Mouse (Mus musculus) E14TG2a.4 (cell line): ENCODE results near the gene Slit2.

Source experiments
- H3K27me3 ChIP-seq: 2 replicates; pipeline ENCODE4 v1.6.1; 2014; ENCODE audit warnings: low read length, control low read depth; ENCODE audit not compliant: insufficient read depth
- H3K36me3 ChIP-seq: 2 replicates; pipeline ENCODE4 v1.6.1; 2014; ENCODE audit warnings: low read length, control low read depth; ENCODE audit not compliant: insufficient read depth
- H3K4me1 ChIP-seq: replicated peaks from 2 replicates; pipeline ENCODE4 v1.6.1; 2014; ENCODE audit warnings: low read depth, low read length, control low read depth
- H3K4me3 ChIP-seq: replicated peaks from 2 replicates; pipeline ENCODE4 v1.5.1; 2014; ENCODE audit warnings: mild to moderate bottlenecking, low read length
- H3K9me3 ChIP-seq: 2 replicates; pipeline ENCODE4 v1.6.1; 2014; ENCODE audit warnings: low read length, control low read depth
- CTCF ChIP-seq: conservative IDR thresholded peaks from 2 replicates; pipeline ENCODE4 v1.5.1; 2014; ENCODE audit warnings: low read length
- NANOG ChIP-seq: IDR thresholded peaks from 2 replicates; pipeline ENCODE4 v1.6.1; 2014; ENCODE audit warnings: borderline replicate concordance, low read length, mixed read lengths
- POU5F1 ChIP-seq: IDR thresholded peaks from 2 replicates; pipeline ENCODE4 v1.6.1; 2014; ENCODE audit warnings: low read length, borderline replicate concordance

Gene Slit2

DNA sequence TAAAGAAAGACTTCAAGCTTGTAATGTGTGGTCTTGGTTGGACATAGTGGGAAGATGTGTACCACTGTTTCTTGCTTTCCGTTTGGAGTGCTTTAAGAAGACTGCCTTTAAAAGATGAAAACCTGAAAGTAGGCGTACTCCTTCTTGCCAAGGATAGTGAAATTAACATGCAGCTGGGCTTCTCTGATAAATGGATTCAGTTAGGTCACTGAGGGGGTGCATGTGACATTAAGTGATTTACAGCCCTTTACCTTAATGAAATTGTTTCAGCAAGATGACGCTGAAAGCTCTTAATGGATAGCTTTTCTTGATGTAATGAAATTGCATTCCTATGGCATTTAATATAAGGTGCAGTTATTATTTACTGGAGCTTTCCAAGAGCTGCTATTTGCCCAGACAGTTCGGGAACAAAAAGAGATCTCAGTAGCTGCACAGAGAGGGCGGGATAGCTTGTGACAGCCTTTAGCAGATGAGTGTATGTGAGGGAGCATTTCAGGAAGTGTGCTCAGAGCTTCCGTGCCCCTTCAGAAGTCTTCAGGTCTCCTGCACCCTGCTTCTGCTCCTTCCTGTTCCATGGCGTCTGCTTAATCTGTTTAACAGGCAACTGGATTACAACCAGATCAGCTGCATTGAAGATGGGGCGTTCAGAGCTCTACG is 198.8 kb downstream of the Slit2 start:
- Histone ChIP-seq H3K9me3 (no peaks in the 10 kb centered on the region), H3K4me3 (no peak overlapping the region), H3K4me1 (no peaks in the 10 kb centered on the region), H3K27me3 (no peaks in the 10 kb centered on the region), H3K36me3 (no peaks in the 10 kb centered on the region)
- TF ChIP-seq NANOG: no peak
- TF ChIP-seq CTCF: no peak
- TF ChIP-seq POU5F1: no peak

DNA sequence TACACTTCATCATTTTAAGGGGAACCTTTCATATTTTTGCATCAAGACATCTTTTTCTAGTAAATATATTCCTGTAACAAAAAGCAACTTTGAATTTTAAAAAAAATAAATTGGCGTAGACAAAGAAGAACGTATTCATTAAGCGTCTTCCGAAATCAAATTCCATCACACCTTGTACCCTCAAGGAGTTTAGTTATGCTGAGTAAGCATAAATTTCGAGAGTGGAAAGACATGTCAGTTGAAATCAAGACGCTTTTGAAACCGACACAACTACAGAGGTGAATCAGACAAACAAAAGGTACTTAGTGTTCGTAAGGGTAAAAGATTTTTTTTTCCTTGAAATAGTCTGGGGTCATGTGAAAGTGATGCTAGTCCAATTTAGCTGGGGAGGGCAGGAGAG is 201.4 kb downstream of the Slit2 start:
- Histone ChIP-seq H3K36me3 (no peaks in the 10 kb centered on the region), H3K4me3 (no peak overlapping the region)

DNA sequence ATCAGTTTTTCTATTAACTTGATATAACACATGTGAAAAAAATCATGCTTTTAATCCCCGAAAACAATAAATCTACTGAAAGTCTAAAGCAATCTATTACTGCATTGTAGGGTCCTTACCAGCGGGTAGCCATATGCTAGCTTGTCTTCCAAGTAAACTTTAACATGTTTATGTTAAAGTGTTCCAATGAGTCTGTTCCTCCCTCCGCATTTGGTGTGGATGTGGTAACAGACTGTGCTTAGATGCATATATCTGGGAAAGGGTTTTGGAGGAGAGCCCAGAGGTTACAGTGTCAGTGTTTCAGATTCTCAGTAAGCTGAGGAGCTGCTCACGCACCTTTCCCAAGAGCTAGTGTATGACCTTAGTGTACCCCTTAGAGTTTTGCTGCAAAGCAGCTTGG is 204.9 kb downstream of the Slit2 start:
- Histone ChIP-seq H3K4me1 (no peaks in the 10 kb centered on the region), H3K9me3 (no peaks in the 10 kb centered on the region), H3K27me3 (no peaks in the 10 kb centered on the region), H3K4me3 (no peak overlapping the region), H3K36me3 (no peaks in the 10 kb centered on the region)
- TF ChIP-seq CTCF (no peak), POU5F1 (no peak), NANOG (no peak)

More for the DNA sequence above, 201.4 kb downstream of the Slit2 start:
- Histone ChIP-seq H3K9me3 (no peaks in the 10 kb centered on the region), H3K27me3 (no peaks in the 10 kb centered on the region), H3K4me1 (no peaks in the 10 kb centered on the region)
- TF ChIP-seq CTCF (no peak), NANOG (no peak), POU5F1 (no peak)

DNA sequence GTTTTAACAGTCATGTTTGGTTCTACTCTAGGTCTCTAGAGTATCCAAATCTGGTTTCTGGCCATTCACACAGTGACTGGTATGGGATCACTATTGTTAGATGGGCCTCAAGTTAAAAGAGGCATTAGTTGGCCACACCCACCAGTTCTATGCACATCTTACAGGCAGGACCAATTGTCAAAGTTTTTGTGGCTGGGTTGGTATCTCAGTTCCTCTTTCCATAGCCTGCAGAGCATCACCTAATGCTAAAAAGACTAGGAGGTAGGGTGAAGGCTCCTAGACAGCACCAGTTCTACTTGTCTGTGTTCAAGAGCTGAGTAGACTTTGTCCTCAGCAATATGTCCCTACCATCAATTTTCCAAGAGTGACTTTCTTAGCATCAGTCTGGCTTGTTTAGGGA is 216.4 kb downstream of the Slit2 start:
- no peak overlapping the region for H3K4me3 ChIP-seq
- no peaks in the 10 kb centered on the region for H3K9me3 ChIP-seq
- H3K4me1 ChIP-seq: no peaks in the 10 kb centered on the region
- no peaks in the 10 kb centered on the region for H3K36me3 ChIP-seq
- TF ChIP-seq POU5F1 (no peak), NANOG (no peak), CTCF (no peak)
- no peaks in the 10 kb centered on the region for H3K27me3 ChIP-seq

DNA sequence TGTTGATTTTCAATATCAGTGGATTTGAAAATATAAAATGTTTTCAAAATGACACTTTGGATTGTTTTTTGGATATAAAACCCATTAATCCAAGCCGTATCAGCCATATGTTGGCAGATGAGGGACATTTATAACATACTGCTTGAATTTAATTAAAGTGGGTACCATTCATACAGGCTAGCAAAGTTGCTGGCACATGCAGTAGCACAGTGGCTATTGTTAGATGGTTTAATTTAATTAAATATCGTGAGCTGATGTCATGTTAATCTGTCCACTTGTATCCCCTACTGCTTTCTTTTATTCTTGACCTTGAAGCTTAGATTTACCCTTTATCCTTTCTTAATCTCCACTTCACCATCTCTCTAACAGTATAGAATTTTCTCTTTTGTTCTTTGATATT is 232.3 kb downstream of the Slit2 start:
- no peaks in the 10 kb centered on the region for H3K36me3 ChIP-seq
- no peaks in the 10 kb centered on the region for H3K27me3 ChIP-seq
- no peak for TF ChIP-seq POU5F1
- no peak for TF ChIP-seq CTCF
- no peak for TF ChIP-seq NANOG
- H3K9me3 ChIP-seq: no peaks in the 10 kb centered on the region
- H3K4me1 ChIP-seq: no peaks in the 10 kb centered on the region
- no peak overlapping the region for H3K4me3 ChIP-seq

DNA sequence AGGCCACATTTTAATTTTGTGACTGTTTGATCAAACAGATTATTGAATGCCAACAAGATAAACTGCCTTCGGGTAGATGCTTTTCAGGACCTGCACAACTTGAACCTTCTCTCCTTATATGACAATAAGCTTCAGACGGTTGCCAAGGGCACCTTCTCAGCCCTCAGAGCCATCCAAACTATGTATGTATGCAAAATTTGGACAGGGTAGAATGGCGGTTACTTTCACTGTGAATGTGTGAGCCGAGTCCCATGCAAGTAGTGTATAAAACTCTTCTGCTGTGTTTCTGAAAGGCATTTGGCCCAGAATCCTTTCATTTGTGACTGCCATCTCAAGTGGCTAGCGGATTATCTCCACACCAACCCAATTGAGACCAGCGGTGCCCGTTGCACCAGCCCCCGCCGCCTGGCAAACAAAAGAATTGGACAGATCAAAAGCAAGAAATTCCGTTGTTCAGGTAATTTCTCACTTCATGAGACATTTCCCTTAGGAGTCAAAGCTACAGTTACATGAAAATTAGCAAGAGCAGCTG is 236.8 kb downstream of the Slit2 start:
- Histone ChIP-seq H3K36me3 (no peaks in the 10 kb centered on the region), H3K9me3 (no peaks in the 10 kb centered on the region), H3K4me3 (no peak overlapping the region), H3K27me3 (no peaks in the 10 kb centered on the region), H3K4me1 (no peaks in the 10 kb centered on the region)
- TF ChIP-seq POU5F1: no peak

DNA sequence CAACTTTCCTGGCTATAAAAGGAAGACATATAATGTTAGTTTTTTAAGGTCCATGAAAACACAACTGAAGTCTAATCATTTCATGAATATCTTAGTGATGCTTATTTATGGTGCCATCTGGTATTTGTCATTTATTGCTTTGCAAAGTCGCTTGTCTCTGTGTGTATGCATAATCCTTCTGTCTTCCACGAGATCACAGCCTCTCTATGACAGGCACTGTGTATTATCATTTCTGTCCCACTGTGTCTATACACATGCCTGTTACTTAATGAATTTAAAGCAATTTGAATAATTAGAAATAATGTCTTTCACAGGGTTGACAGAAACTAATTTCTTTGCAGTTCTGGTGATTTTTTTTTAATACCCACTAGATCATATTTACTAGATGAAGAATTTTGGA is 242.6 kb downstream of the Slit2 start:
- Histone ChIP-seq H3K4me1 (no peaks in the 10 kb centered on the region), H3K9me3 (no peaks in the 10 kb centered on the region), H3K36me3 (no peaks in the 10 kb centered on the region), H3K27me3 (no peaks in the 10 kb centered on the region), H3K4me3 (no peak overlapping the region)
- TF ChIP-seq NANOG: no peak

DNA sequence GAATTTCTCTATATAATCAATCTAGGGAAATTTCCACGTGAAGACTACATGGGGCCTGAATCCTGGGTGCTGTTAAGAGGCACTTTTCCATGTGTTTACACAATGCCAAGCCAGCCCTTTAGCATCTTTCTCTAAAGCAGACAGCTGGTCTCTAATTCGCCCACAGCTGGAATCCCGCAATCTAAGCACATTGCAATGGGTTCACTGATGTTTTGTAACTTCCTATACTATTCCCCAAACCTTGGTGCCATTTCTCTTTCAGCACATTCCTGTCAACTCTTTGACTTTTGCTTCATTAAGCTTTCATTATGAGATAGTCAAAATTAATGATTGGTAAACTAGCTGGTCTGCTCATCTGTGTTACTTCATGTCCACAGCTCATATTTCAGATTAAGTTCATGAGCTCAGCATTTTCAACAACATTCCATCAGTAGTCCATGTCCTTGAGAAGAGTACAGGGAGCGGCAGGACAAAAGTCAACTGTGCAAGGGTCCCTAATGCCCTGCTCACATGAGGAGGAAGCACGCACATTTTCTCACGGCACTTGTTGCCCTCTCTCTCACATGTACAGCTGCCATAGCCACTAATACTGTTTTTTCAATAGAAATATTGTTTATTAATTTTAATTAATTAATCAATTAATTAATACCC is 247.6 kb downstream of the Slit2 start:
- H3K27me3 ChIP-seq: no peaks in the 10 kb centered on the region
- no peaks in the 10 kb centered on the region for H3K9me3 ChIP-seq
- no peaks in the 10 kb centered on the region for H3K4me1 ChIP-seq
- H3K4me3 ChIP-seq: no peak overlapping the region
- no peaks in the 10 kb centered on the region for H3K36me3 ChIP-seq
- TF ChIP-seq POU5F1: no peak
- no peak for TF ChIP-seq CTCF
- TF ChIP-seq NANOG: no peak

DNA sequence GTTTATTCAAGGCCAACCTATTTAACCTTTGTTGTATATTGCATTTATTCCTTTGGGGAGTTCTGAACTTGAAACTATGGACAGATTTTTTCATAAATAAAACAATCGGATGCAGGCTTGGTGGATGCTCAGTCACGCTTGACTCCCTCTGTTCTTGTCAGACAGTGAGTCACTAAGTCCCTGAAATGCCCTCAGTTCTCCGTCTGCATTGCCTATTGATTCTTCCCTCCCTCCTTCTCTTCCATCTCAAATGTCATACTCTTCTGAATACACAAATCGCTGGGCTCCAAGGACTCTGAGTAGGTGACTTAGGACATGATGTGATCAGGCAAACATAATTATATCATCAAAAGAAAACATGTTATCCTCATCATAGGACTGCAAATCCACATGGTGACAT is 251.8 kb downstream of the Slit2 start:
- Histone ChIP-seq H3K4me3 (no peak overlapping the region), H3K36me3 (no peaks in the 10 kb centered on the region), H3K4me1 (no peaks in the 10 kb centered on the region), H3K27me3 (no peaks in the 10 kb centered on the region), H3K9me3 (no peaks in the 10 kb centered on the region)
- TF ChIP-seq NANOG (no peak), CTCF (no peak), POU5F1 (no peak)
